In the genomic region with DNA sequence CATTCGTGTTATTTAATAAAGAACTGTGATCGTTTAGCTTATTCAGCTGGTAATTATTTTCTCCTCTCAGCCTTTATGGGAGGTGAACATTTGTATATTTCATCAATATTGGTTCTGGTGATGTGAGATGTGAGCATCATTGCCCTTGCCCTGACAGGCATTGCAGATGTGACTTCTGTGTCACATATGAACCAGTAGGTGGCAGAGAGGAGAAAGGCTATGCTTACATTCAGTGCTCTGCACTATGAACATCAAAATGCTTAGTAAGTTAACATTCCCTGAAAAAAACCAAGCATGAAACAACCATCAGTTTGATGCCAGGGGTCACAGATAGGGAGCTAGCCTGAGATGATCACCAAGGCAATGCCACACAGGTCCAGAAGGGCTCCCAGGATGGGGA, we compare ENCODE assay signal across 21 mouse cellular contexts.
A peak's percentile ranks its signal among the peaks of the same experiment; 100 is the strongest.
DNase-seq lines count a peak whose midpoint lies in the region; ATAC-seq and TF ChIP-seq lines count a peak whose summit lies in the region.
"Had no signal": no experiment of that assay in that cellular context is flagged by ENCODE, and none has a peak within 500 bp of the region (broad histone marks: within the 10 kb centered on the region; RNA-seq: fewer than 3 reads in every experiment).

No protein-coding gene starts in this region.

- WGBS in heart, adult 2 months: 68% methylated on average over 2 of the region's 2 CpGs
- 72% methylated on average over 2 of the region's 2 CpGs for WGBS in limb, embryonic 13.5 days
- WGBS in limb, embryonic 10.5 days: 87% methylated on average over 2 of the region's 2 CpGs

- no peaks in the 10 kb centered on the region for H3K36me3 ChIP-seq in heart, adult 2 months (ENCODE audit: control insufficient read depth, insufficient read depth, low read length)
- H3K36me3 ChIP-seq in limb, embryonic 13.5 days: no peaks in the 10 kb centered on the region
- no peaks in the 10 kb centered on the region for H3K36me3 ChIP-seq in limb, embryonic 10.5 days
- H3K36me3 ChIP-seq: embryonic facial prominence, embryonic 12.5 days; forebrain, embryonic 10.5 days; heart, embryonic 12.5 days; liver, embryonic 15.5 days; midbrain, embryonic 12.5 days; stomach, embryonic 15.5 days had no signal

- H3K4me2 ChIP-seq in limb, embryonic 13.5 days (replicated peaks): no peak overlapping the region
- H3K4me2 ChIP-seq: embryonic facial prominence, embryonic 12.5 days; heart, embryonic 12.5 days; liver, embryonic 15.5 days; midbrain, embryonic 12.5 days; stomach, embryonic 15.5 days had no signal

- H3K4me1 ChIP-seq in heart, adult 2 months (ENCODE audit: control insufficient read depth, insufficient read depth, low read length): no peaks in the 10 kb centered on the region
- no peaks in the 10 kb centered on the region for H3K4me1 ChIP-seq in limb, embryonic 13.5 days
- H3K4me1 ChIP-seq in limb, embryonic 10.5 days: no peaks in the 10 kb centered on the region
- no peaks in the 10 kb centered on the region for H3K4me1 ChIP-seq in cortical plate, adult 2 months (ENCODE audit: control insufficient read depth, insufficient read depth, low read length)
- H3K4me1 ChIP-seq: embryonic facial prominence, embryonic 12.5 days; forebrain, embryonic 10.5 days; heart, embryonic 12.5 days; liver, embryonic 15.5 days; midbrain, embryonic 12.5 days; stomach, embryonic 15.5 days had no signal

- no peak overlapping the region for H3K4me3 ChIP-seq in heart, adult 2 months
- H3K4me3 ChIP-seq in limb, embryonic 13.5 days: no peak overlapping the region
- H3K4me3 ChIP-seq in limb, embryonic 10.5 days: no peak overlapping the region
- no peak overlapping the region for H3K4me3 ChIP-seq in cortical plate, adult 2 months (ENCODE audit: insufficient read depth, low read length)
- H3K4me3 ChIP-seq: embryonic facial prominence, embryonic 12.5 days; forebrain, embryonic 10.5 days; heart, embryonic 12.5 days; liver, embryonic 15.5 days; midbrain, embryonic 12.5 days; stomach, embryonic 15.5 days had no signal

- TF ChIP-seq POLR2A in heart, adult 2 months (IDR thresholded peaks at IDR 0.05; ENCODE audit: insufficient read depth, low read depth, low read length): no peak
- no peak for TF ChIP-seq POLR2A in cortical plate, adult 2 months (IDR thresholded peaks at IDR 0.05; ENCODE audit: extremely low read depth, insufficient read depth, low read length)

- TF ChIP-seq EP300 in heart, adult 2 months (IDR thresholded peaks at IDR 0.05; ENCODE audit: insufficient read depth, low read depth, low read length): no peak

- H3K9ac ChIP-seq in heart, adult 2 months (ENCODE audit: low read depth, low read length): no peak overlapping the region
- no peak overlapping the region for H3K9ac ChIP-seq in limb, embryonic 13.5 days
- H3K9ac ChIP-seq: embryonic facial prominence, embryonic 12.5 days; heart, embryonic 12.5 days; liver, embryonic 15.5 days; midbrain, embryonic 12.5 days; stomach, embryonic 15.5 days had no signal

- no peaks in the 10 kb centered on the region for H3K27me3 ChIP-seq in heart, adult 2 months (ENCODE audit: control insufficient read depth, insufficient read depth, low read length)
- H3K27me3 ChIP-seq in limb, embryonic 13.5 days: no peaks in the 10 kb centered on the region
- no peaks in the 10 kb centered on the region for H3K27me3 ChIP-seq in limb, embryonic 10.5 days (ENCODE audit: low read depth, poor library complexity, severe bottlenecking)
- H3K27me3 ChIP-seq: embryonic facial prominence, embryonic 12.5 days; heart, embryonic 12.5 days; liver, embryonic 15.5 days; midbrain, embryonic 12.5 days; stomach, embryonic 15.5 days had no signal

- peak; percentile 32; the same call in 1 of the 2 replicates for TF ChIP-seq CTCF in heart, adult 2 months (IDR thresholded peaks at IDR 0.05)
- peak; percentile 33 for TF ChIP-seq CTCF in cortical plate, adult 2 months (IDR thresholded peaks at IDR 0.05; ENCODE audit: extremely low read depth, insufficient read depth, low read length)

- H3K27ac ChIP-seq in heart, adult 2 months: no peak overlapping the region
- H3K27ac ChIP-seq in limb, embryonic 13.5 days: no peak overlapping the region
- no peak overlapping the region for H3K27ac ChIP-seq in limb, embryonic 10.5 days
- no peak overlapping the region for H3K27ac ChIP-seq in cortical plate, adult 2 months (ENCODE audit: insufficient read depth, low read length)
- H3K27ac ChIP-seq: embryonic facial prominence, embryonic 12.5 days; forebrain, embryonic 10.5 days; liver, embryonic 15.5 days; midbrain, embryonic 12.5 days; stomach, embryonic 15.5 days had no signal

- intact Hi-C loops in heart, adult 2 months (cut with DNase I): no loop called here
- intact Hi-C loops in gastrocnemius, postnatal 36 days (cut with DNase I): no loop called here

- no peaks in the 10 kb centered on the region for H3K9me3 ChIP-seq in limb, embryonic 13.5 days
- H3K9me3 ChIP-seq in limb, embryonic 10.5 days (replicated peaks): no peaks in the 10 kb centered on the region
- H3K9me3 ChIP-seq: embryonic facial prominence, embryonic 12.5 days; forebrain, embryonic 10.5 days; heart, embryonic 12.5 days; liver, embryonic 15.5 days; midbrain, embryonic 12.5 days; stomach, embryonic 15.5 days had no signal

- H3K79me2 ChIP-seq in heart, adult 2 months (replicated peaks; ENCODE audit: control insufficient read depth, insufficient read depth, low read length): no peaks in the 10 kb centered on the region

- no peak for DNase-seq in heart, adult 2 months
- DNase-seq in heart, postnatal 4 days: no peak
- DNase-seq in limb, embryonic 10.5 days (ENCODE audit: low spot score): no peak
- DNase-seq in ES-CJ7 (ENCODE audit: low read depth, low spot score): peak; percentile 4
- no peak for DNase-seq in thymus, adult 18-20 months
- no peak for DNase-seq in gastrocnemius, postnatal 36 days
- DNase-seq: adrenal gland, postnatal 25 days; cerebellum, adult 9-11 months; gastrocnemius, postnatal 10 days; kidney, adult 2 months; kidney, postnatal 4 days; layer of hippocampus, postnatal 36 days; thymus, postnatal 25 days had no signal

- ATAC-seq in limb, embryonic 13.5 days (ENCODE audit: low FRiP score, low read depth): 0 out of 2 replicates have a peak, but pooled peaks have one; percentile 40
